Mouse (Mus musculus) CH12.LX (cell line): ENCODE data around the gene Cdh13. TPM values are rescaled to one million over a fixed set of nuclear protein-coding genes. Genes with fewer than 3 reads are reported as not detected.

ENCODE experiments used
- DNase-seq: peaks from one replicate; pipeline ENCODE4 v3.0.0-alpha.2; 2013; ENCODE audit errors: extremely low read depth
- H3K27ac ChIP-seq: 2 replicates; pipeline ENCODE4 v1.5.1; 2012; ENCODE audit warnings: low read depth, mild to moderate bottlenecking, control low read depth, moderate library complexity; ENCODE audit not compliant: insufficient read depth
- H3K27me3 ChIP-seq: replicated peaks from 2 replicates; pipeline ENCODE3; 2012; ENCODE audit warnings: inconsistent platforms
- H3K36me3 ChIP-seq, 2 experiments: replicated peaks in 1 of 2; 2 replicates each; pipeline versions ENCODE3 to v1.6.1; 2012; ENCODE audit warnings: inconsistent platforms in 1 of 2, low read length in 1 of 2, mild to moderate bottlenecking in 1 of 2, mixed read lengths in 1 of 2, moderate library complexity in 1 of 2; ENCODE audit not compliant: control insufficient read depth in 1 of 2, insufficient read depth in 1 of 2
- H3K4me1 ChIP-seq, 2 experiments: 2 replicates each; pipeline ENCODE4 v1.6.1; 2012; ENCODE audit warnings: inconsistent platforms in 1 of 2, moderate library complexity in 1 of 2; ENCODE audit not compliant: insufficient read depth in 2 of 2, control insufficient read depth in 1 of 2
- H3K4me2 ChIP-seq: 2 replicates; pipeline ENCODE4 v1.6.1; 2012; ENCODE audit warnings: low read depth, mild to moderate bottlenecking, control low read depth; ENCODE audit not compliant: poor library complexity, insufficient read depth, severe bottlenecking
- H3K4me3 ChIP-seq, 3 experiments: fragments of 150-350 bp in 1 of 3; sonication (generic) in 1 of 3; replicated peaks in 1 of 3; 2 replicates each; pipeline versions ENCODE3 to v1.5.1; 2011 to 2012; ENCODE audit warnings: low read depth in 2 of 3, low read length in 2 of 3, mild to moderate bottlenecking in 2 of 3, moderate library complexity in 2 of 3, control low read depth in 1 of 3, improper control_type of control experiment in 1 of 3, inconsistent platforms in 1 of 3, mixed read lengths in 1 of 3; ENCODE audit not compliant: poor library complexity in 1 of 3
- H3K79me2 ChIP-seq: replicated peaks from 2 replicates; pipeline ENCODE4 v1.6.1; 2012; ENCODE audit warnings: mild to moderate bottlenecking, moderate library complexity; ENCODE audit not compliant: control insufficient read depth, poor library complexity, insufficient read depth, severe bottlenecking; ENCODE audit errors: extremely low read depth
- H3K9ac ChIP-seq: 2 replicates; pipeline ENCODE4 v1.6.1; 2012; ENCODE audit warnings: low read depth, mild to moderate bottlenecking, control low read depth, moderate library complexity; ENCODE audit not compliant: insufficient read depth
- H3K9me3 ChIP-seq: replicated peaks from 2 replicates; pipeline ENCODE3; 2012; ENCODE audit warnings: low read length, inconsistent platforms, mixed read lengths
- CTCF ChIP-seq, 2 experiments: IDR thresholded peaks in 1 of 2; conservative IDR thresholded peaks in 1 of 2; 2 replicates each; pipeline ENCODE4 v1.5.1; 2011 to 2012; ENCODE audit warnings: low read depth in 2 of 2, low read length in 2 of 2, improper control_type of control experiment in 1 of 2, inconsistent platforms in 1 of 2, mild to moderate bottlenecking in 1 of 2, moderate library complexity in 1 of 2
- E2F4 ChIP-seq: IDR thresholded peaks from 2 replicates; pipeline ENCODE4 v1.6.1; 2011; ENCODE audit warnings: low read depth, low read length, improper control_type of control experiment; ENCODE audit not compliant: insufficient replicate concordance
- ELF1 ChIP-seq: IDR thresholded peaks from 2 replicates; pipeline ENCODE4 v1.6.1; 2014; ENCODE audit warnings: low read depth, mild to moderate bottlenecking, inconsistent platforms, low read length, improper control_type of control experiment
- ETS1 ChIP-seq: conservative IDR thresholded peaks from 2 replicates; pipeline ENCODE4 v1.6.1; 2012; ENCODE audit warnings: low read depth, mild to moderate bottlenecking, inconsistent platforms, low read length, improper control_type of control experiment, moderate library complexity
- GABPA ChIP-seq: IDR thresholded peaks from 2 replicates; pipeline ENCODE4 v1.6.1; 2012; ENCODE audit warnings: low read depth, low read length, improper control_type of control experiment, inconsistent platforms; ENCODE audit not compliant: insufficient replicate concordance
- HCFC1 ChIP-seq: IDR thresholded peaks from 2 replicates; pipeline ENCODE4 v1.6.1; 2012; ENCODE audit warnings: low read depth, mild to moderate bottlenecking, inconsistent platforms, low read length, improper control_type of control experiment
- JUN ChIP-seq: IDR thresholded peaks from 2 replicates; pipeline ENCODE4 v1.6.1; 2011; ENCODE audit warnings: low read depth, mild to moderate bottlenecking, low read length, improper control_type of control experiment, moderate library complexity; ENCODE audit not compliant: insufficient read depth
- MAFK ChIP-seq: IDR thresholded peaks from 2 replicates; pipeline ENCODE4 v1.6.1; 2011; ENCODE audit warnings: low read length, improper control_type of control experiment; ENCODE audit not compliant: insufficient replicate concordance
- MYC ChIP-seq: IDR thresholded peaks from 2 replicates; pipeline ENCODE4 v1.6.1; 2011; ENCODE audit warnings: low read depth, mild to moderate bottlenecking, improper control_type of control experiment, low read length
- NELFE ChIP-seq: IDR thresholded peaks from 2 replicates; pipeline ENCODE4 v1.6.1; 2011; ENCODE audit warnings: low read depth, low read length, improper control_type of control experiment
- POLR2A ChIP-seq: IDR thresholded peaks from 2 replicates; pipeline ENCODE4 v1.6.1; 2011; ENCODE audit warnings: low read depth, mild to moderate bottlenecking, improper control_type of control experiment, low read length
- RCOR1 ChIP-seq: conservative IDR thresholded peaks from 2 replicates; pipeline ENCODE4 v1.6.1; 2012; ENCODE audit warnings: low read depth, mild to moderate bottlenecking, inconsistent platforms, low read length, improper control_type of control experiment
- TCF12 ChIP-seq: IDR thresholded peaks from 2 replicates; pipeline ENCODE4 v1.6.1; 2014; ENCODE audit warnings: low read depth, mild to moderate bottlenecking, inconsistent platforms, low read length, improper control_type of control experiment
- ZNF384 ChIP-seq: IDR thresholded peaks from 2 replicates; pipeline ENCODE4 v1.6.1; 2012; ENCODE audit warnings: low read depth, low read length, improper control_type of control experiment, inconsistent platforms
- dilution Hi-C: fragments of 300-500 bp; cut with MboI; formaldehyde crosslinking; loops from 2 replicates; pipeline ENCODE4 v1.14.3; 2020; ENCODE audit warnings: low sequenced_read_pairs; ENCODE audit not compliant: extremely low pct_unique_long_range_greater_than_20kb, extremely low pct_ligation_motif_present
- in situ Hi-C: fragments of 300-500 bp; cut with MboI; formaldehyde crosslinking; loops from 3 replicates; pipeline ENCODE4 v1.14.3; 2019; ENCODE audit warnings: low sequenced_read_pairs, low pct_ligation_motif_present, low pct_unique_long_range_greater_than_20kb, mixed read lengths
- polyA plus RNA-seq: library from polyadenylated mRNA; unstranded; fragments of >175 nt; gene quantifications from 2 replicates; pipeline ENCODE4 v1.2.1, GENCODE M21; 2012; ENCODE audit warnings: low read depth; ENCODE audit not compliant: insufficient read length
- total RNA-seq, 2 experiments: library from RNA; depleted of rRNA; stranded (reverse); fragments of 300-350 nt in 1 of 2; fragments of >200 nt in 1 of 2; gene quantifications; 2 replicates each; pipeline ENCODE4 v1.2.3; 2012 to 2014

The Cdh13 gene
- total and polyA plus RNA-seq, 3 experiments = not detected

DNA sequence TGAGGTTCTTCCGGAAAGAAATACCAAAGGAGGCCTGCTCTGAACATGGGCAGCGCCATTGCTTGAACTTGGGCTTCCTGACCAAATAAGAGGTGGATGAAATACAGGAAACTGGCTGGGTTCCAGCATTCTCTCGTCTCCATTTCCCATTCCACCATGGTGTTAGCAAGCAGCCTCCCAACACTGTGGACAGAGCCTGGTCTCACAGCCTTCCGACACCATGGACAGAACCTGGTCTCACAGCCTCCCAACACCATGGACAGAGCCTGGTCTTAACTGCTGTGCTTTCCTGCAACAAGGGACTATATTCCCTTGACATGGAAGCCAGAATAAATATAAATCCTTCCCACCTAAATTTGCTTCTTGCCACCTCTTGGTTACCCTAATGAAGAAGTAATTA lies 358.3 kb downstream of the Cdh13 start:
- Histone ChIP-seq H3K4me2 (no peak overlapping the region), H3K79me2 (no peaks in the 10 kb centered on the region), H3K9me3 (peaks cover 77% of the 10 kb centered on the region), H3K27me3 (no peaks in the 10 kb centered on the region), H3K27ac (no peak overlapping the region), H3K9ac (no peak overlapping the region), H3K4me1 (no peaks in the 10 kb centered on the region), H3K36me3 (no peaks in the 10 kb centered on the region), H3K4me3 (no peak overlapping the region)
- in situ Hi-C loops (no loop called here), dilution Hi-C loops (no loop called here)
- TF ChIP-seq CTCF (conservative IDR thresholded peaks at IDR 0.05 in 1 of 2, IDR thresholded peaks at IDR 0.05 in 1 of 2; ENCODE audit: low read depth in 2 of 2, low read length in 2 of 2) (no peak), NELFE (no peak), JUN (no peak), ELF1 (no peak), GABPA (no peak), TCF12 (no peak)
- DNase-seq = no peak

DNA sequence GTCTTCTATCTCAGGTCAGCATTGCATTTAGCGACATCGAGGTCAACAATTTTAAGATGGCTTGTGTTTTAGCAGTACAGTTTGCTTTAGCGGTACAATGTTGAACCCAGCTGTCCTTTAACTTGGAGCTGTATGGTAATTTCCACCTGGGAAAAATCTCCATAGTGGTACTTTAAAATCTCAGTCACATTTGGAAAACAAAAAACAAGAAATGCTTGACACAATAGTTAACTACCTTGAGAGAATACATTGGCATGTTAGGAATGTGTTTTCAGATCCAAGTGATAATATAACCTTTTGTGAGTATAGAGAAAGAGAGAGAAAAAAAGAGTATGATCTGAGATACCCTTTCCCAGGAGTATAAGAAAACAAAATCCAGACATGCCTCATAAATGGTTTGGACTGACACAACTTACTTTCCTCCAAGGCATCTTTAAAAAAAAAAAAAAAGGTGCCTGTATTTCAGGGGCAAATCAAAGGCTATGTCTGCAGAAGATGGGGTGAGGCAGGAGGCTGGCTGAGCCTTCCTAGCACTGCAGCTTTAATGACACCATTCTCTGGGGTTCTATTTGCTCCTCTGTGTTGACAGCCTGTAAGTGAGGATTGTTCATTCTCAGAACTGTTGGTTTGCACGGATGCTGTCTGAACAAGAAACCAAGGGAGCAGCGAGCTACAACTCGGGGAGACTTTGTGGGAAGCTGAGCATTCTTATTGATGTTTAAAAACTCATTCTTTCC lies 365.4 kb downstream of the Cdh13 start:
- in situ Hi-C loops = no loop called here
- H3K36me3 ChIP-seq = no peaks in the 10 kb centered on the region
- H3K27ac ChIP-seq = no peak overlapping the region
- no peaks in the 10 kb centered on the region for H3K4me1 ChIP-seq
- no peak for TF ChIP-seq NELFE
- TF ChIP-seq POLR2A = no peak
- no peak for TF ChIP-seq MAFK
- TF ChIP-seq GABPA = no peak
- TF ChIP-seq ZNF384 = no peak
- no peak for TF ChIP-seq CTCF (conservative IDR thresholded peaks at IDR 0.05 in 1 of 2, IDR thresholded peaks at IDR 0.05 in 1 of 2; ENCODE audit: low read depth in 2 of 2, low read length in 2 of 2)
- TF ChIP-seq RCOR1 = no peak
- TF ChIP-seq ETS1 = no peak
- TF ChIP-seq MYC = no peak
- TF ChIP-seq E2F4 = no peak
- TF ChIP-seq HCFC1 = no peak
- no peaks in the 10 kb centered on the region for H3K79me2 ChIP-seq
- no peaks in the 10 kb centered on the region for H3K27me3 ChIP-seq
- no peak overlapping the region for H3K9ac ChIP-seq
- no peak overlapping the region for H3K4me3 ChIP-seq
- no peak for DNase-seq
- H3K4me2 ChIP-seq = no peak overlapping the region
- H3K9me3 ChIP-seq = peaks cover 82% of the 10 kb centered on the region
- dilution Hi-C loops = no loop called here
